Mouse (Mus musculus) forebrain, embryonic 12.5 days (tissue): ENCODE results near the gene Gm12248. TPM values are rescaled to one million over a fixed set of nuclear protein-coding genes. Genes with fewer than 3 reads are reported as not detected.

Source experiments
- ATAC-seq: fragments of 200-750 bp; cut with Nextera tagmentation; 2 replicates; pipeline ENCODE4 v1.8.0; 2017; ENCODE audit warnings: moderate TSS enrichment; ENCODE audit not compliant: low FRiP score
- H3K27ac ChIP-seq: fragments of 300-500 bp; sonication (generic); 2 replicates; pipeline ENCODE4 v1.5.1; 2016; ENCODE audit warnings: mild to moderate bottlenecking
- H3K27me3 ChIP-seq: fragments of 300-500 bp; sonication (generic); 2 replicates; pipeline ENCODE4 v1.6.1; 2016; ENCODE audit warnings: mild to moderate bottlenecking
- H3K36me3 ChIP-seq: fragments of 300-500 bp; sonication (generic); replicated peaks from 2 replicates; pipeline ENCODE4 v1.6.1; 2016; ENCODE audit warnings: mild to moderate bottlenecking
- H3K4me1 ChIP-seq: fragments of 300-500 bp; sonication (generic); 2 replicates; pipeline ENCODE4 v1.6.1; 2016
- H3K4me2 ChIP-seq: fragments of 300-500 bp; sonication (generic); 2 replicates; pipeline ENCODE4 v1.6.1; 2016; ENCODE audit warnings: mild to moderate bottlenecking, moderate library complexity
- H3K4me3 ChIP-seq: fragments of 300-500 bp; sonication (generic); replicated peaks from 2 replicates; pipeline ENCODE4 v1.5.1; 2016; ENCODE audit warnings: mild to moderate bottlenecking
- H3K9ac ChIP-seq: fragments of 300-500 bp; sonication (generic); 2 replicates; pipeline ENCODE4 v1.6.1; 2016; ENCODE audit warnings: mild to moderate bottlenecking
- H3K9me3 ChIP-seq: fragments of 300-500 bp; sonication (generic); 2 replicates; pipeline ENCODE4 v1.6.1; 2016
- WGBS: fragments of 180-500 bp; shearing (Covaris S2); methylation state at CpG from one replicate; pipeline ENCODE4 v1.1.7; 2016; 5-methylcytosine and 5-hydroxymethylcytosine counted together
- polyA plus RNA-seq: library from polyadenylated mRNA; unstranded; fragments of >200 nt; fragmentation: Nextera tagmentation; extraction: Ambion mirVana; gene quantifications from 2 replicates; pipeline ENCODE4 v1.2.1, GENCODE M21; 2016

The Gm12248 gene
- not detected in 2 replicates for polyA plus RNA-seq

DNA sequence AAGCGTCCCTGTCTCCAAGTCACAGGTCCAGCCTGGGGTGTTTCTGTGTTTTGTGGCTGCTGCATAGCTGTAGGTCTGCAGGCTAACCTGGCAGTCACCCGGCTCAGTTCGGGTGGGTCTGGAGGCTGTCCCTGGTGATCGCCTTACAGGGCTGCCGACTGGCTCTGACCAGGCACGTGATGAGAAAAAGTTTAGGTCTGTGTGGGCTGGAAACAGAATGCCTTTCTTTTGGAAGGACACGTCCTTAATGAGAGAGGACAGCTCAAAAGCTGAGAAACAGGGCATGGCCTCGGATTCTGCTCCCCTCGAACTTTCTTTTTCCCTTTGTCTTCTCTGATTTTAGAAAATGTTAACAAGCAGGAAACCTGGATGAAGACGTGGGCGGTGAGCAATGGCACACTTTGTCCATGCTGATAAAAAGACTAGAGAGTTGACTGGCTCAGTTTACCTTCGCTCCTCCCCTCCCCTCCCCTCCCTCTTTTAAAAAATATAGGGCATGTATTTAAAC is at the start of gene Gm12248:
Gene Gm12248 (minus strand): TSS at position 114 of the 508 bp plus-strand sequence.
- H3K4me2 ChIP-seq = no peak within 1 kb of the TSS
- H3K36me3 ChIP-seq = no peaks in the 10 kb centered on the region
- no peaks in the 10 kb centered on the region for H3K9me3 ChIP-seq
- 16% methylated on average over 12 of the region's 12 CpGs for WGBS
- peaks cover 7% of the 10 kb centered on the region for H3K4me1 ChIP-seq
- H3K4me3 ChIP-seq = no peak within 1 kb of the TSS
- ATAC-seq = no peak
- peaks cover 26% of the 10 kb centered on the region for H3K27me3 ChIP-seq
- 0 out of 2 replicates have a peak within 1 kb of the TSS, but pooled peaks have one; percentile 7 for H3K9ac ChIP-seq
- H3K27ac ChIP-seq = no peak within 1 kb of the TSS

DNA sequence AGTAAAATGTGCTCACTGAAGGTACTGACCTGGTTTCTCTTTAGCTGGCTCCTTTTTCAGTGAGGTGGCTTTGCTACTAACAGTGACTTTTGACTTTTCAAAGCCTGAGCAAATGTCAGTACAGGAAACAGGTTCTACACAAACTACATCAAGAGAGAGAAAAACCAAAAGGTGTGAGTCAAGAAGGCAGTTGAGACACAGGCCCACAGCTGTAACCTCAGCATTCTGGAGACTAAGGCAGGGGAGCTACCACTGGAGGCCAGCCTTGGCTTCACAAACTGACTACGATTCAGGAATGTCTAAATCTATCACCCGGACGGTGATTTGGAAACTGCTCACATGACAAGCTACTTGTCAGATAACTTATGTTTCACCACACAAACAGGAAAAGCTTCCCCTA is 46.5 kb upstream of the Gm12248 start:
- Histone ChIP-seq H3K27ac (no peak overlapping the region), H3K4me3 (no peak overlapping the region), H3K4me1 (no peaks in the 10 kb centered on the region), H3K9ac (no peak overlapping the region), H3K27me3 (no peaks in the 10 kb centered on the region), H3K9me3 (no peaks in the 10 kb centered on the region), H3K36me3 (peaks cover 82% of the 10 kb centered on the region), H3K4me2 (no peak overlapping the region)
- ATAC-seq = no peak
- 91% methylated on average over 3 of the region's 3 CpGs for WGBS

DNA sequence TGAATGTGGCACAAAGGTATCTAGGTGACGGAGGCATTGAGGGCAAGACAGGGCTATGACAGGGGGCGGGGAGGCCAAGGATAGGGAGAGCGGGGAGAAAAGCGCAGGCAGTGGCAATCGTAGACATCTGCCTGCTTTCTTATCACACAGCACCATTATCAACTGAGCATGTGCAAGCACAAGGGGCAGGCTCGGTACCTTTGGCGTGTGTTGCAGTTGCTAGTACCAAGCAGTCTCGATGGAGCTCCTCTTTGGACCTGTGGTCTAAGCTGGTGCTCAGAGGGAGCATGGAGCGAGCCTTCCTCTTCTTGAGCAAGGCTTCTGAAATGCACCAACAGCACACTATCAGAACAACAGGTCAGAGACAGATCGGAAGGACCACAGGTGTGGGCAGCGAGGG is 45.9 kb upstream of the Gm12248 start:
- Histone ChIP-seq H3K9ac (no peak overlapping the region), H3K4me3 (no peak overlapping the region), H3K9me3 (no peaks in the 10 kb centered on the region), H3K4me1 (no peaks in the 10 kb centered on the region), H3K4me2 (no peak overlapping the region), H3K27ac (no peak overlapping the region), H3K36me3 (peaks cover 82% of the 10 kb centered on the region), H3K27me3 (no peaks in the 10 kb centered on the region)
- 86% methylated on average over 11 of the region's 11 CpGs for WGBS
- ATAC-seq = no peak

DNA sequence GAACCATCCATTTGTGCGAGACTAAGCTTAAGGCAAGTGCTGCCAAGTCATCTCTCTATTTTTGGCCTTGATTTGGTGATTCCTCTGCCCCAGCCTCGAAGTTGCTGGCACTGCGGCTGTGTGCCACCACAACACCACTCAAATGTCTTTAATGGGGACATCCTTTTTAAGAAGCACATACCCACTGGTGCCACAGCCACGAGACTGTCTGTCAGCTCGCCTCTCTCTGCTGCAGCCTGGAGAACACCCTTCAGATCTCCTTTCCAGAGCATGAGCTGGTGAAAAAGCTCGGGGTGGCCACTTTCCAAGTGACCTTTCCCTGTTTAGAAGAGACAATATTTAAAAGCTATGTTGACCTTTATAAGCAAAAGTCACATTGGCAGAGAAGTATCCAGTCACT is 43.7 kb upstream of the Gm12248 start:
- H3K4me3 ChIP-seq = no peak overlapping the region
- WGBS = 90% methylated on average over 6 of the region's 6 CpGs

DNA sequence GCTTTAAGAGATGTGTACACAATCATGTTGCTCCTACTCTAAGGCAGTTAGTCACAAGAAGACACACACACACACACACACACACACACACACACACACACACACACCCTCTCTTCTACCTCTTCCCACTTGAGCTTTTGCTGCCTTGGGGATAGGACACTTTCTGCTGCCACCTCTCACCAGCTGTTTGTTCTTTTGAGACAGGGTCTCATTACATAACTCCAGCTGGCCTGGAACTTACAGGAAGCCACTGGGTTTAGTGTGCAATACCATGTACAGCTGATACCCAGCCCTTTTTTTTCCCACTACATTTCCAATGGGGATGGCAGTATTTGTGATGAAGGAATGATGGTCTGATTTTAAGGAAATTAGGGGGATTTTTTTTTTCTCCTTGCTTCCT is 42.4 kb upstream of the Gm12248 start:
- Histone ChIP-seq H3K4me3 (no peak overlapping the region), H3K9ac (no peak overlapping the region), H3K27me3 (no peaks in the 10 kb centered on the region), H3K4me2 (no peak overlapping the region), H3K27ac (no peak overlapping the region), H3K4me1 (no peaks in the 10 kb centered on the region), H3K9me3 (no peaks in the 10 kb centered on the region), H3K36me3 (peaks cover 88% of the 10 kb centered on the region)
- ATAC-seq = no peak

More for the DNA sequence above, 43.7 kb upstream of the Gm12248 start:
- Histone ChIP-seq H3K9ac (no peak overlapping the region), H3K4me1 (no peaks in the 10 kb centered on the region), H3K27ac (no peak overlapping the region), H3K4me2 (no peak overlapping the region), H3K27me3 (no peaks in the 10 kb centered on the region), H3K9me3 (no peaks in the 10 kb centered on the region), H3K36me3 (peaks cover 88% of the 10 kb centered on the region)
- no peak for ATAC-seq

DNA sequence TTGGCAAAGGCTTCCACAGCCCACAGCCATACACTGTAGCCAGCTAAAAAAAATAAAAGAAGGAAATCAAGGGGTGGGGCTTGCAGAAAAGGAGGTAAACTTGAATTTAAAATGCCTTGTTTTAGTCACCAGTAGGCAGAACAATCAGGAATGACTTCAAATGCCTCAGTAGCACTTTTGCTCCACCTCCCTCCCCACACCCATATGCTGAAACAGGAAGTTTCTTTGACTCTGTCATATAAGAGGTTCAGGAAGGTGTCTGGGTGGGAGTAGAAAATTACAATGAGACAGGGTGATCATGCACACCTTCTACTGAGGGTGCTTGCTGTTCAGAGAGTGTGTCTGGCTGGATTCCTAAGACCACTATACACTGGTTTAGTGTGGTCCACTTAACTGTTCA is 41.9 kb upstream of the Gm12248 start:
- H3K4me1 ChIP-seq = no peaks in the 10 kb centered on the region
- H3K36me3 ChIP-seq = peaks cover 88% of the 10 kb centered on the region
- H3K27me3 ChIP-seq = no peaks in the 10 kb centered on the region
- H3K9me3 ChIP-seq = no peaks in the 10 kb centered on the region
- no peak overlapping the region for H3K9ac ChIP-seq
- H3K4me3 ChIP-seq = no peak overlapping the region
- ATAC-seq = no peak
- no peak overlapping the region for H3K27ac ChIP-seq
- H3K4me2 ChIP-seq = no peak overlapping the region

DNA sequence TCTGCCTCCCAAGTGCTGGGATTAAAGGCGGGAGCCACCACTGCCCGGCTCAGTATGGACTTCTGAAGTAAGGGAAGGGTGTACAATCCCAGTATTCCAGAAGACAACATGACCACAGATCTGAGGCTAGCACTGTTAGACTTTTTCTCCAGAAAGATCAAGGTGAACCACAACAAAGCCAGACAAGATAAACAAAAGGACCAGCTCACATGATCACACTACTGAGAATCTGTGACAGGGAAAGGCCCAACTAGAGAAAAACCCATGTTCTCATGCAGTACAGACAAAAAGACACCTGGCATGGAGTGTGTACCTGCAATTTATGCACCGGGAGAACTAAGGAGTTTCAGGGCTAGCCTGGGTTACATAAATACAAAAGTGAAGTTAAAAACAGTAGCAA is 39.1 kb upstream of the Gm12248 start:
- Histone ChIP-seq H3K4me3 (no peak overlapping the region), H3K4me2 (no peak overlapping the region), H3K36me3 (peaks cover 96% of the 10 kb centered on the region), H3K9ac (no peak overlapping the region), H3K27ac (no peak overlapping the region), H3K27me3 (no peaks in the 10 kb centered on the region), H3K9me3 (no peaks in the 10 kb centered on the region), H3K4me1 (no peaks in the 10 kb centered on the region)
- 93% methylated on average over 3 of the region's 3 CpGs for WGBS
- ATAC-seq = no peak

DNA sequence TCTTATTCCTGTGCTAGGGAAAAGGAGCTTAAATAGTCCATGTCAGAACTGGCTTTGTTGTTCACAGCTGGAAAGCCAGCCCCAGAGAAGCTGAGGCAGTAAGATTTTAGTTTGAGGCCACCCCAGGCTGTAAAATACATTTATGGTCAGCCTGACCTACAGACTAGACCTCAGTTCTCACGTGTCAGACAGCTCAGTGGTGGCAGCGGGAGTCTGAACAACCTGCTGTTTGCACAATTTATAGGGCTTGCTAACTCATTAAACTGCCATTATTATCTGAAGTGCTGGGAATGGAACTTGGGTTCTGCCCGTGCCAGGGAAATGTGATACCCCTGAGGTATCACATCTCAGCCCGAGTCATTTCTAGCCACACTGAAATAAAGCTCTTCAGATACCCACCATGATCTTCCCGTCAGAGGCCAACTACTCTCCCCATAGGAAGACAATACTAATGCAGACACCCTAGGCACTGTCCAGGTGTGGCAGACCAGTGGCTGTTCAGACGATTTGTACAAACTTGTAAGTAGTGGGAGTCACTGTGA is 36.4 kb upstream of the Gm12248 start:
- Histone ChIP-seq H3K4me3 (no peak overlapping the region), H3K4me2 (no peak overlapping the region), H3K9me3 (no peaks in the 10 kb centered on the region), H3K27me3 (no peaks in the 10 kb centered on the region), H3K36me3 (peaks cover 96% of the 10 kb centered on the region), H3K9ac (no peak overlapping the region), H3K4me1 (no peaks in the 10 kb centered on the region), H3K27ac (no peak overlapping the region)
- no peak for ATAC-seq
- 88% methylated on average over 6 of the region's 6 CpGs for WGBS

DNA sequence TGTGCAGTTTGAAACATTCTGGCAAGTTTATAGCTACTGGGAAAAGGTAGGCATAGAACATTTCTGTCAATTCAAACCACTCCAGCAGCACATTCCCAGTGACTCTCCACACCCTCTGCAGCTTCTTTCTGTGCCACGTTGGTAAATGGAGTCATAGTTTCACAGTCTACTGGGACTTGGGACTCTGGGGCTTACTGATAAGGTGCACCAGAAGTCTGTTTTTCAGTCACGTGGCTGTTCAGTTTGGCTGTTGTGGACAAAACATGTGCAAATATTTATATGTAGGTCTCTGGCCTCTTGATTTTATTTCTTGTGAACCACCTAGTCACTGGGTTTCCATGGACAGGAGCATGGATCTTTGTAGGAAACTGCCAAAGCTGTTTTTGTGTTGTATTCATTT is 34.6 kb upstream of the Gm12248 start:
- ATAC-seq = no peak
- 84% methylated on average over 2 of the region's 2 CpGs for WGBS
- no peaks in the 10 kb centered on the region for H3K9me3 ChIP-seq
- H3K4me2 ChIP-seq = no peak overlapping the region
- H3K27me3 ChIP-seq = no peaks in the 10 kb centered on the region
- 0 out of 2 replicates have a peak overlapping the region, but pooled peaks have one; percentile 19 for H3K27ac ChIP-seq
- no peak overlapping the region for H3K9ac ChIP-seq
- H3K36me3 ChIP-seq = peaks cover 100% of the 10 kb centered on the region
- H3K4me3 ChIP-seq = no peak overlapping the region
- no peaks in the 10 kb centered on the region for H3K4me1 ChIP-seq

DNA sequence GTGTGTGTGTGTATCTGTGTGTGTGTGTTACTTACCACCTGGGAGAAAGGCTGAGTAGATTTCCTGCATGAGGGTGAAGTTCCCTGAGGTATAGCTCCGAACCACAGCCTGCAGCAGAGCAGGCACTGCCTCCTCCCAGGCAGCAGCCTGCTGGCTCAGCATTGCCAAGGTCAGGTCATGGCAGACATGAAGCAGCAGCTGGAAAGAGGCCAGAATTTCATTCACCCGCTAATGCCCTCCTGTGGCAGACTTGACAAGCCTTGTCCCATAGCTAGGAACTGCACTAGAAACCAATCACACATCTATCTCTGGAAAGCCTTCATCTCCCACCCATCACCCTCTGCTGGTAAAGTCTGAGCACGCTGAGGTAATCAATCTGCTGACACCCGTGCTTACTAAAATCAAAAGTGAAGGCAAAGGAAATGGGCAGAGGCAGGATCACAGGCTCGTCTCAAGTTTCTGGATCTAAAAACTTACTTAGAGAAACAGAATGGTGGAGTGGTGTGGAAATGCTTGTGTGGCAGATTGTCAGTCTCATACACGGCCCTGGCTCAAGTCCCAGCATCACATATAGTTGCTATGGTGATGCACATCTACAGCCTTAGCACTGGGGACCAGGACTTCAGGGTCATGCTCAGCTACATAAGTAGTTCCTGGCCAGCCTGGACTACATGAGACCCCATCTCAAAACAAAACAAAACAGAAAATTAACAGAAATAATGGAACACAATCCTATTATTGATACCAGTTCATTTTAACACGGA is 33.6 kb upstream of the Gm12248 start:
- H3K27ac ChIP-seq = no peak overlapping the region
- H3K4me3 ChIP-seq = no peak overlapping the region
- no peak overlapping the region for H3K9ac ChIP-seq
- ATAC-seq = no peak
- no peaks in the 10 kb centered on the region for H3K9me3 ChIP-seq
- no peaks in the 10 kb centered on the region for H3K27me3 ChIP-seq
- no peak overlapping the region for H3K4me2 ChIP-seq
- peaks cover 98% of the 10 kb centered on the region for H3K36me3 ChIP-seq
- H3K4me1 ChIP-seq = no peaks in the 10 kb centered on the region
- 78% methylated on average over 7 of the region's 7 CpGs for WGBS

DNA sequence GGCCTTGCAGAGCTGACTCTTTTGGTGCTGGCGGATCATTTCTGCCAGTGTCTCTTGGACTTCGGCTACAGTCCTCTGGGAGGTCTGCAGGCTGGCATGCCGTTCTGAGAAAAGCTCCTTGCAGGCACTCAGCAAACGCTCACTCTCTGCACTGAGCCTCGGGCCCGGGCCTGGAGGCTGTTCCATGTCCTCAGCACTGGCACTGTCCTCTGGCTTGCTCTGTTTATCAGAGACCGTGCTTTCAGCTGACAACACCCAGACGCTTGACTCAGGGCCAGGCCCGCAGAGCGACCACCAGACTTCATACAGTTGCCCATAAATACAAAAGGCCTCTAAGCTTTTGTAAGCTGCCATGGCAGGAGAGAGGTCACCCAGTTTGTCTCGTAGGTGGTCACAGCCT is 32.1 kb upstream of the Gm12248 start:
- H3K4me1 ChIP-seq = no peaks in the 10 kb centered on the region
- no peak overlapping the region for H3K4me2 ChIP-seq
- H3K27me3 ChIP-seq = no peaks in the 10 kb centered on the region
- WGBS = 92% methylated on average over 11 of the region's 11 CpGs
- peaks cover 98% of the 10 kb centered on the region for H3K36me3 ChIP-seq
- ATAC-seq = no peak
- H3K27ac ChIP-seq = no peak overlapping the region
- no peaks in the 10 kb centered on the region for H3K9me3 ChIP-seq
- no peak overlapping the region for H3K9ac ChIP-seq
- H3K4me3 ChIP-seq = no peak overlapping the region

DNA sequence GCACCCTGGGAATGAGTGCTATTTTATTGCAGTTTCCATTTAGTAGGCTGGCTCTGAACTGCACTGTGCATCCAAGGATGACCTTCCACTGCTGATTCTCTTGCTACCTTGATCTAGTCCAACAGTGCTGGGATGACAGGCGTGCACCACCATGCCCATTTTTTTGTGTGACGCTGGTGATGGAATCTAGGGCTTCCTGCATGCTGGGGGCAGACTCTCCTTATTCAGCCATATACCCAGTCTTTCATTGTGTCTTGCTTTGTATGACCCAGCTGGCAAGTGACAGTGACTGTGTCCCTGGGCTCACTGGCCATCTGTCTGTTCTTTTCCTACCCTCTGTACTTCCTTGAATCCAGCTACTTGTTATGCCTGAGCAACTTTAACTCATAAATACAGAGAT is 30.8 kb upstream of the Gm12248 start:
- no peak overlapping the region for H3K9ac ChIP-seq
- no peaks in the 10 kb centered on the region for H3K9me3 ChIP-seq
- H3K27ac ChIP-seq = no peak overlapping the region
- no peak for ATAC-seq
- H3K4me3 ChIP-seq = no peak overlapping the region
- H3K36me3 ChIP-seq = peaks cover 98% of the 10 kb centered on the region
- no peaks in the 10 kb centered on the region for H3K4me1 ChIP-seq
- H3K4me2 ChIP-seq = no peak overlapping the region
- H3K27me3 ChIP-seq = no peaks in the 10 kb centered on the region
- WGBS = 94% methylated on average over 2 of the region's 2 CpGs

DNA sequence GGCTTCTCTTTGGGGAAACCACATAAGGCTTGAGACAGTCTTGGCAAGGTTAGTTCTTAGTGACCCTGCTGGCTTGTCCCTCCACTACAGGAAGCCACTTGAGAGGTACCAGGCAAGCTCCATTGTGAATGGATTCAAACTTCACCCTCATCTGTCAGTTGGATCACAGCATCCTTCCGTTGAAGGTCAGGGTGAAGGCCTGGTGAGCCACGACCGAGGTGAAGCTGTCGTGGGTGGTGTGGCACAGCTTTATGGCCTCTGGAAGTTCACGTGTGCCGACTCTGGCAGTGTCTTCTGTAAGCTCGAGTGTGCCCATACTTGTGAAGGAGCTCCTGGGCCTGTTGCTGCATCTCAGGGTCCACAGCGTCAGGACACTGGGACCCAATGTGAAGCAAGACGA is 28.4 kb upstream of the Gm12248 start:
- 95% methylated on average over 9 of the region's 9 CpGs for WGBS
- no peaks in the 10 kb centered on the region for H3K27me3 ChIP-seq
- H3K9me3 ChIP-seq = no peaks in the 10 kb centered on the region
- peaks cover 97% of the 10 kb centered on the region for H3K36me3 ChIP-seq
- H3K9ac ChIP-seq = no peak overlapping the region
- H3K4me2 ChIP-seq = no peak overlapping the region
- H3K4me3 ChIP-seq = no peak overlapping the region
- no peak overlapping the region for H3K27ac ChIP-seq
- H3K4me1 ChIP-seq = no peaks in the 10 kb centered on the region
- ATAC-seq = no peak
